Mouse (Mus musculus) kidney, embryonic 14.5 days (tissue): ENCODE measurements around the gene Cpvl. TPM values are rescaled to one million over a fixed set of nuclear protein-coding genes. Genes with fewer than 3 reads are reported as not detected.

Source experiments
- ATAC-seq: fragments of 200-750 bp; cut with Nextera tagmentation; 2 replicates; pipeline ENCODE4 v1.8.0; 2017; ENCODE audit warnings: moderate number of reproducible peaks, mild to moderate bottlenecking, moderate TSS enrichment, moderate library complexity; ENCODE audit not compliant: low FRiP score, low TSS enrichment
- H3K27ac ChIP-seq: fragments of 300-500 bp; sonication (generic); 2 replicates; pipeline ENCODE4 v1.5.1; 2014; ENCODE audit warnings: low read depth, mild to moderate bottlenecking, low read length, moderate library complexity, mixed read lengths
- H3K27me3 ChIP-seq: fragments of 300-500 bp; sonication (generic); 2 replicates; pipeline ENCODE4 v1.6.1; 2014; ENCODE audit warnings: mild to moderate bottlenecking, low read length; ENCODE audit not compliant: control insufficient read depth, insufficient read depth
- H3K36me3 ChIP-seq: fragments of 300-500 bp; sonication (generic); 2 replicates; pipeline ENCODE4 v1.6.1; 2014; ENCODE audit warnings: low read length, mixed read lengths; ENCODE audit not compliant: control insufficient read depth, insufficient read depth
- H3K4me1 ChIP-seq: fragments of 300-500 bp; sonication (generic); 2 replicates; pipeline ENCODE4 v1.6.1; 2014; ENCODE audit warnings: low read length, mixed read lengths; ENCODE audit not compliant: control insufficient read depth, insufficient read depth
- H3K4me2 ChIP-seq: fragments of 300-500 bp; sonication (generic); replicated peaks from 2 replicates; pipeline ENCODE4 v1.6.1; 2014; ENCODE audit warnings: low read depth, mild to moderate bottlenecking, low read length
- H3K4me3 ChIP-seq: fragments of 300-500 bp; sonication (generic); 2 replicates; pipeline ENCODE4 v1.5.1; 2014; ENCODE audit warnings: mild to moderate bottlenecking, low read length
- H3K9ac ChIP-seq: fragments of 300-500 bp; sonication (generic); 2 replicates; pipeline ENCODE4 v1.6.1; 2014; ENCODE audit warnings: low read depth, mild to moderate bottlenecking, low read length, moderate library complexity
- H3K9me3 ChIP-seq: fragments of 300-500 bp; sonication (generic); 2 replicates; pipeline ENCODE4 v1.6.1; 2016; ENCODE audit warnings: low read length; ENCODE audit not compliant: control insufficient read depth
- WGBS: fragments of 180-500 bp; shearing (Covaris S2); extraction: QIAGEN DNeasy Blood & Tissue Kit; methylation state at CpG from one replicate; pipeline ENCODE4 v1.1.7; 2014; 5-methylcytosine and 5-hydroxymethylcytosine counted together
- polyA plus RNA-seq: library from polyadenylated mRNA; unstranded; fragments of >200 nt; fragmentation: Nextera tagmentation; extraction: Ambion mirVana; gene quantifications from 2 replicates; pipeline ENCODE4 v1.2.1, GENCODE M21; 2014

Gene Cpvl
- polyA plus RNA-seq, 1 experiment from 2014 or later = 0.32 TPM

GRCm38 (mm10) chr6:53937143-53938134 is 41.0 kb downstream of the Cpvl start:
- no peak overlapping the region for H3K27ac ChIP-seq
- H3K4me1 ChIP-seq = peaks cover 9% of the 10 kb centered on the region
- no peak overlapping the region for H3K4me2 ChIP-seq
- 71% methylated on average over 15 of the region's 15 CpGs for WGBS
- H3K9me3 ChIP-seq = no peaks in the 10 kb centered on the region
- no peaks in the 10 kb centered on the region for H3K36me3 ChIP-seq
- no peak for ATAC-seq
- no peak overlapping the region for H3K4me3 ChIP-seq
- no peak overlapping the region for H3K9ac ChIP-seq
- H3K27me3 ChIP-seq = no peaks in the 10 kb centered on the region

GRCm38 (mm10) chr6:53931605-53932004 is 46.9 kb downstream of the Cpvl start:
- Histone ChIP-seq H3K27ac (no peak overlapping the region), H3K9ac (no peak overlapping the region), H3K4me1 (peaks cover 13% of the 10 kb centered on the region), H3K4me2 (no peak overlapping the region), H3K36me3 (no peaks in the 10 kb centered on the region), H3K9me3 (no peaks in the 10 kb centered on the region), H3K4me3 (no peak overlapping the region), H3K27me3 (no peaks in the 10 kb centered on the region)
- WGBS = 34% methylated on average over 8 of the region's 8 CpGs
- peak; percentile 62 for ATAC-seq

- ATAC-seq = no peak
- no peak overlapping the region for H3K4me2 ChIP-seq
- H3K36me3 ChIP-seq = no peaks in the 10 kb centered on the region
- H3K27ac ChIP-seq = no peak overlapping the region
- H3K9me3 ChIP-seq = no peaks in the 10 kb centered on the region
- 48% methylated on average over 4 of the region's 4 CpGs for WGBS
- no peak overlapping the region for H3K9ac ChIP-seq
- no peaks in the 10 kb centered on the region for H3K27me3 ChIP-seq
- H3K4me3 ChIP-seq = no peak overlapping the region
- H3K4me1 ChIP-seq = peaks cover 18% of the 10 kb centered on the region
These were observed 48.6 kb downstream of the Cpvl start for GRCm38 (mm10) chr6:53929858-53930257.

GRCm38 (mm10) chr6:53926197-53926596 is 52.3 kb downstream of the Cpvl start:
- ATAC-seq = no peak
- 82% methylated on average over 2 of the region's 2 CpGs for WGBS
- no peaks in the 10 kb centered on the region for H3K36me3 ChIP-seq

GRCm38 (mm10) chr6:53925192-53925591 is 53.3 kb downstream of the Cpvl start:
- no peak for ATAC-seq
- no peaks in the 10 kb centered on the region for H3K36me3 ChIP-seq
- H3K9ac ChIP-seq = no peak overlapping the region
- H3K27me3 ChIP-seq = no peaks in the 10 kb centered on the region
- H3K9me3 ChIP-seq = no peaks in the 10 kb centered on the region
- H3K27ac ChIP-seq = no peak overlapping the region
- 56% methylated on average over 8 of the region's 8 CpGs for WGBS
- 0 out of 2 replicates have a peak, but pooled peaks cover 6% of the 10 kb centered on the region for H3K4me1 ChIP-seq
- no peak overlapping the region for H3K4me2 ChIP-seq
- H3K4me3 ChIP-seq = no peak overlapping the region

More at GRCm38 (mm10) chr6:53926197-53926596, 52.3 kb downstream of the Cpvl start:
- Histone ChIP-seq H3K27ac (no peak overlapping the region), H3K4me2 (no peak overlapping the region), H3K9ac (no peak overlapping the region), H3K4me3 (no peak overlapping the region), H3K27me3 (no peaks in the 10 kb centered on the region), H3K9me3 (no peaks in the 10 kb centered on the region), H3K4me1 (peaks cover 14% of the 10 kb centered on the region)

GRCm38 (mm10) chr6:53920041-53920440 is 58.4 kb downstream of the Cpvl start:
- ATAC-seq = no peak
- H3K4me1 ChIP-seq = 0 out of 2 replicates have a peak, but pooled peaks cover under 1% of the 10 kb centered on the region

GRCm38 (mm10) chr6:53917026-53917558 is 61.4 kb downstream of the Cpvl start:
- no peak for ATAC-seq
- Histone ChIP-seq H3K4me2 (no peak overlapping the region), H3K36me3 (no peaks in the 10 kb centered on the region), H3K9ac (no peak overlapping the region), H3K4me1 (0 out of 2 replicates have a peak, but pooled peaks cover 14% of the 10 kb centered on the region), H3K27me3 (no peaks in the 10 kb centered on the region), H3K27ac (no peak overlapping the region), H3K9me3 (no peaks in the 10 kb centered on the region), H3K4me3 (no peak overlapping the region)
- 82% methylated on average over 6 of the region's 6 CpGs for WGBS

More at GRCm38 (mm10) chr6:53920041-53920440, 58.4 kb downstream of the Cpvl start:
- no peak overlapping the region for H3K4me2 ChIP-seq
- H3K36me3 ChIP-seq = no peaks in the 10 kb centered on the region
- 88% methylated on average over 7 of the region's 7 CpGs for WGBS
- H3K9me3 ChIP-seq = no peaks in the 10 kb centered on the region
- no peak overlapping the region for H3K4me3 ChIP-seq
- H3K27ac ChIP-seq = no peak overlapping the region
- no peak overlapping the region for H3K9ac ChIP-seq
- H3K27me3 ChIP-seq = no peaks in the 10 kb centered on the region

- 93% methylated on average over 3 of the region's 3 CpGs for WGBS
- H3K36me3 ChIP-seq = no peaks in the 10 kb centered on the region
- no peak overlapping the region for H3K4me2 ChIP-seq
- no peak for ATAC-seq
- no peak overlapping the region for H3K27ac ChIP-seq
- no peak overlapping the region for H3K9ac ChIP-seq
- H3K27me3 ChIP-seq = no peaks in the 10 kb centered on the region
- 0 out of 2 replicates have a peak, but pooled peaks cover 18% of the 10 kb centered on the region for H3K4me1 ChIP-seq
- H3K4me3 ChIP-seq = no peak overlapping the region
- no peaks in the 10 kb centered on the region for H3K9me3 ChIP-seq
These were observed 63.1 kb downstream of the Cpvl start for GRCm38 (mm10) chr6:53915347-53915746.

GRCm38 (mm10) chr6:53913151-53913550 is 65.3 kb downstream of the Cpvl start:
- Histone ChIP-seq H3K9me3 (no peaks in the 10 kb centered on the region), H3K27ac (peak overlapping the region; percentile 65; the same call in 1 of the 2 replicates), H3K4me2 (no peak overlapping the region), H3K27me3 (no peaks in the 10 kb centered on the region), H3K9ac (no peak overlapping the region), H3K4me3 (no peak overlapping the region), H3K36me3 (no peaks in the 10 kb centered on the region), H3K4me1 (peaks cover 36% of the 10 kb centered on the region)
- WGBS = 16% methylated on average over 7 of the region's 7 CpGs
- ATAC-seq = peak; percentile 66
